Mouse (Mus musculus): ENCODE results near the gene Trim43b.
"Not testable (repeated sequence)": the region's sequence is repeated elsewhere in the genome, so short reads cannot be mapped to it uniquely, and the experiment has no call there.

The Trim43b gene

GRCm38 (mm10) chr9:89092735-89093134, at the start of gene Trim43b:
Gene Trim43b, minus strand, starts transcription at chr9:89092835.
- CTCF ChIA-PET: interaction anchor here (0.6 kb wide), 1 partner anchor 619 kb away, joined by 4 read pairs; no protein-coding TSS in a partner anchor

- CTCF ChIA-PET: not testable (repeated sequence)
Observed at GRCm38 (mm10) chr9:89104576-89104975, 11.9 kb upstream of the Trim43b start.

GRCm38 (mm10) chr9:89086746-89087145, 5.9 kb downstream of the Trim43b start:
- CTCF ChIA-PET: not testable (repeated sequence)

- CTCF ChIA-PET: not testable (repeated sequence)
Observed at GRCm38 (mm10) chr9:89079637-89080036, 13.0 kb downstream of the Trim43b start.

GRCm38 (mm10) chr9:89076508-89076907, 16.1 kb downstream of the Trim43b start:
- CTCF ChIA-PET: not testable (repeated sequence)

GRCm38 (mm10) chr9:89067143-89067501, 25.5 kb downstream of the Trim43b start:
- CTCF ChIA-PET: not testable (repeated sequence)

GRCm38 (mm10) chr9:89066378-89067142, 26.1 kb downstream of the Trim43b start:
- CTCF ChIA-PET: not testable (repeated sequence)

All from spleen, embryonic (tissue).